Mouse (Mus musculus): ENCODE results near the gene Vegfc.
A peak's percentile ranks its signal among the peaks of the same experiment; 100 is the strongest.

Gene Vegfc

GRCm38 (mm10) chr8:54077271-54078120 is at the start of gene Vegfc:
TSS of gene Vegfc (plus strand) at chr8:54077606.
- peak; percentile 56 for DNase-seq (ENCODE audit: low read depth, low spot score)

GRCm38 (mm10) chr8:54034584-54034983 is 42.8 kb upstream of the Vegfc start:
- DNase-seq (ENCODE audit: low read depth, low spot score): no peak

- no peak for DNase-seq (ENCODE audit: low read depth, low spot score)
Measured at GRCm38 (mm10) chr8:54042601-54043000, 34.8 kb upstream of the Vegfc start.

- no peak for DNase-seq (ENCODE audit: low read depth, low spot score)
Measured at GRCm38 (mm10) chr8:54043468-54043867, 33.9 kb upstream of the Vegfc start.

- peak; percentile 69 for DNase-seq (ENCODE audit: low read depth, low spot score)
Measured at GRCm38 (mm10) chr8:54053210-54053609, 24.2 kb upstream of the Vegfc start.

GRCm38 (mm10) chr8:54065492-54065891 is 11.9 kb upstream of the Vegfc start:
- DNase-seq (ENCODE audit: low read depth, low spot score): no peak

GRCm38 (mm10) chr8:54076301-54076700 is 1.1 kb upstream of the Vegfc start:
- no peak for DNase-seq (ENCODE audit: low read depth, low spot score)

- DNase-seq (ENCODE audit: low read depth, low spot score): peak; percentile 73
Measured at GRCm38 (mm10) chr8:54076791-54077270, 575 bp upstream of the Vegfc start.

- DNase-seq (ENCODE audit: low read depth, low spot score): no peak
Measured at GRCm38 (mm10) chr8:54078121-54078440, 675 bp downstream of the Vegfc start.

GRCm38 (mm10) chr8:54079001-54079400 is 1.6 kb downstream of the Vegfc start:
- no peak for DNase-seq (ENCODE audit: low read depth, low spot score)

GRCm38 (mm10) chr8:54079601-54080000 is 2.2 kb downstream of the Vegfc start:
- no peak for DNase-seq (ENCODE audit: low read depth, low spot score)

- DNase-seq (ENCODE audit: low read depth, low spot score): no peak
Measured at GRCm38 (mm10) chr8:54085896-54086295, 8.5 kb downstream of the Vegfc start.

- DNase-seq (ENCODE audit: low read depth, low spot score): no peak
Measured at GRCm38 (mm10) chr8:54087114-54087513, 9.7 kb downstream of the Vegfc start.

GRCm38 (mm10) chr8:54089204-54089603 is 11.8 kb downstream of the Vegfc start:
- no peak for DNase-seq (ENCODE audit: low read depth, low spot score)

- no peak for DNase-seq (ENCODE audit: low read depth, low spot score)
Measured at GRCm38 (mm10) chr8:54089901-54090300, 12.5 kb downstream of the Vegfc start.

- DNase-seq (ENCODE audit: low read depth, low spot score): no peak
Measured at GRCm38 (mm10) chr8:54100058-54100457, 22.7 kb downstream of the Vegfc start.

- peak; percentile 32 for DNase-seq (ENCODE audit: low read depth, low spot score)
Measured at GRCm38 (mm10) chr8:54114581-54114980, 37.2 kb downstream of the Vegfc start.

GRCm38 (mm10) chr8:54120115-54120514 is 42.7 kb downstream of the Vegfc start:
- DNase-seq (ENCODE audit: low read depth, low spot score): no peak

- DNase-seq (ENCODE audit: low read depth, low spot score): no peak
Measured at GRCm38 (mm10) chr8:54121942-54122341, 44.5 kb downstream of the Vegfc start.

- no peak for DNase-seq (ENCODE audit: low read depth, low spot score)
Measured at GRCm38 (mm10) chr8:54122345-54122744, 44.9 kb downstream of the Vegfc start.

GRCm38 (mm10) chr8:54130558-54130957 is 53.2 kb downstream of the Vegfc start:
- DNase-seq (ENCODE audit: low read depth, low spot score): no peak

- DNase-seq (ENCODE audit: low read depth, low spot score): peak; percentile 33
Measured at GRCm38 (mm10) chr8:54153240-54153639, 75.8 kb downstream of the Vegfc start.

- DNase-seq (ENCODE audit: low read depth, low spot score): peak; percentile 82
Measured at GRCm38 (mm10) chr8:54163505-54163904, 86.1 kb downstream of the Vegfc start.

Measured in mesoderm, embryonic 11.5 days (tissue).